ENCODE assay signal across 9 mouse cellular contexts in the genomic region with DNA sequence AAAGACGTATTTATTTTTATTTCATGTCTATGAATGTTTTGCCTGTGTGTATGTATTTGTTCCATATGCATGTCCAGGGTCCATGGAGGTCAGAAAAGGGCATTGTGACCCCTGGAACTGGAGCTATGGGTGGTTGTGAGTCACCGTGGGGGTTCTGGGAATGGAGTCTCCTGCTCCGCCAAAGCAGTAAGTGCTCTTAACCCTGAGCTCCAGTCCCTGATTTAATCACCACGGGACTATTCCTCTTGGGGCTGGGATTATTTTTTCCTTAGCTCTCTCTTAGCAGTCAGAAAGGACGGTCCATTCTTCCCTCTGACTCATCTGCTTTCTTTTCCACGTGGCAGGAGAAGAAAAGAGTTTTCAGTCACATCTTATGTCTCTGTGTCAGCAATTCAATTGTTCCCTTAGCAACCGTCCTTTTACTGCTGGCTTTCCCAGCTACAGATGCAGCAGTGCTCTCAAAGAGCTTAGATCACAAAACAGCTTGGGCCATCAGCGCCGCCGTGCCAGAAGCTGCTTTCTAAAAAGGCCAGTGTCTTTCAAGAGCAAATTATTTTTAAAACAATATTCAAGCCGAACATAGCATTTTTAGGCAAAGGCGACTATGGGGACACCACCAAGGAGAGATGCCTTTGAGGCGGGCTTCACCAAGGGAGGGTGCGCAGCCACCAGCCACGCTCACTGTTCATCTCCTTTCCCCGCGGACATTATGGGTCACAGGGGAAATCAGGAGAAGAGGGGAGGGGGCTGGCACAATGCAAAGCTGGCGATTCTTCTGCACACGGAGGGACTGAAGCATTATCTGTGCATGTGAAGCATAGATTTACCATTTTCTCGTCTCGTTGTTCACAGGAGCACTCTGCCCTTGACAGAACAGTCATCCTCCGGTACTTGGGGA.
DNase-seq lines count a peak whose midpoint lies in the region; ATAC-seq and TF ChIP-seq lines count a peak whose summit lies in the region.
"Had no signal": no experiment of that assay in that cellular context is flagged by ENCODE, and none has a peak within 500 bp of the region (broad histone marks: within the 10 kb centered on the region; RNA-seq: fewer than 3 reads in every experiment).

No protein-coding gene starts in this region.

- peak; percentile 43 to 44 for DNase-seq in cerebellum, postnatal 10 days
- DNase-seq in cerebellum, adult 9-10 months = no peak
- peak; percentile 88 for DNase-seq in forebrain, embryonic 14.5 days (ENCODE audit: low spot score)
- no peak for DNase-seq in left cerebral cortex, adult 2 months (ENCODE audit: extremely low spot score in 1 of 2, low spot score in 2 of 2)
- no peak for DNase-seq in c-Kit-positive CD71-positive TER-119-positive erythroid progenitor cells, embryonic 14.5 days (ENCODE audit: low spot score)
- no peak for DNase-seq in adrenal gland, adult 18-20 months (ENCODE audit: low spot score in 2 of 2)

- peak; percentile 88 for ATAC-seq in forebrain, embryonic 14.5 days

- peak overlapping the region; percentile 52 for H3K4me3 ChIP-seq in E14TG2a.4 (replicated peaks; ENCODE audit: low read length)
- H3K4me3 ChIP-seq in forebrain, embryonic 14.5 days (ENCODE audit: low read depth, low read length) = peak overlapping the region; percentile 22
- peak overlapping the region; percentile 27 for H3K4me3 ChIP-seq in left cerebral cortex, adult 2 months
- peak overlapping the region; percentile 24 for H3K4me3 ChIP-seq in olfactory bulb, adult 2 months (ENCODE audit: insufficient read depth, low read depth, low read length)
- H3K4me3 ChIP-seq: myocyte had no signal

- H3K36me3 ChIP-seq in E14TG2a.4 (ENCODE audit: insufficient read depth, low read length) = no peaks in the 10 kb centered on the region
- H3K36me3 ChIP-seq in forebrain, embryonic 14.5 days (ENCODE audit: control insufficient read depth, insufficient read depth, low read length) = no peaks in the 10 kb centered on the region

- peak overlapping the region; percentile 90 for H3K27ac ChIP-seq in forebrain, embryonic 14.5 days (ENCODE audit: low read depth, low read length)
- H3K27ac ChIP-seq in left cerebral cortex, adult 2 months = peak overlapping the region; percentile 75
- H3K27ac ChIP-seq in olfactory bulb, adult 2 months (ENCODE audit: insufficient read depth, low read depth, low read length) = peak overlapping the region; percentile 90

- peak overlapping the region; percentile 60 for H3K9ac ChIP-seq in forebrain, embryonic 14.5 days (ENCODE audit: low read length)

- peaks cover 22% of the 10 kb centered on the region for H3K9me3 ChIP-seq in E14TG2a.4 (ENCODE audit: low read length)
- peaks cover 6% of the 10 kb centered on the region; the same call in 1 of the 2 replicates for H3K9me3 ChIP-seq in forebrain, embryonic 14.5 days (replicated peaks; ENCODE audit: control insufficient read depth, low read length)

- H3K4me1 ChIP-seq in E14TG2a.4 (replicated peaks; ENCODE audit: low read depth, low read length) = peaks cover 12% of the 10 kb centered on the region
- peaks cover 11% of the 10 kb centered on the region; the same call in 1 of the 2 replicates for H3K4me1 ChIP-seq in forebrain, embryonic 14.5 days (ENCODE audit: control insufficient read depth, insufficient read depth, low read length)
- peaks cover 17% of the 10 kb centered on the region for H3K4me1 ChIP-seq in olfactory bulb, adult 2 months (ENCODE audit: control insufficient read depth, insufficient read depth, low read length)

- intact Hi-C loops in left cerebral cortex, adult 2 months (cut with DNase I) = loop anchor here (5.0 kb wide), 1 partner anchor 163 kb away; the partner anchor contains the start of gene Bach2

- TF ChIP-seq CTCF in E14TG2a.4 (conservative IDR thresholded peaks at IDR 0.05; ENCODE audit: low read length) = no peak
- TF ChIP-seq CTCF in left cerebral cortex, adult 2 months (IDR thresholded peaks at IDR 0.05) = no peak
- no peak for TF ChIP-seq CTCF in olfactory bulb, adult 2 months (IDR thresholded peaks at IDR 0.05; ENCODE audit: insufficient read depth, low read depth, low read length)

- H3K27me3 ChIP-seq in E14TG2a.4 (ENCODE audit: insufficient read depth, low read length) = peaks cover 11% of the 10 kb centered on the region
- no peaks in the 10 kb centered on the region for H3K27me3 ChIP-seq in forebrain, embryonic 14.5 days (replicated peaks; ENCODE audit: control insufficient read depth, insufficient read depth, low read length)

- no peak for TF ChIP-seq POLR2A in olfactory bulb, adult 2 months (IDR thresholded peaks at IDR 0.05; ENCODE audit: insufficient read depth, low read depth, low read length)

- WGBS in forebrain, embryonic 14.5 days = 4% methylated on average over 22 of the region's 22 CpGs
- 7% methylated on average over 22 of the region's 22 CpGs for WGBS in olfactory bulb, adult 2 months

- H3K4me2 ChIP-seq in forebrain, embryonic 14.5 days (ENCODE audit: low read length) = peak overlapping the region; percentile 58

Comparison
In these comparisons a context has a peak if more than half of its experiments do, and no peak if none do; other contexts are left out.
1. DNase-seq: peak in cerebellum, postnatal 10 days (2 of 2) and forebrain, embryonic 14.5 days (single experiment); none in cerebellum, adult 9-10 months (single experiment), left cerebral cortex, adult 2 months (0 of 2), c-Kit-positive CD71-positive TER-119-positive erythroid progenitor cells, embryonic 14.5 days (single experiment) and adrenal gland, adult 18-20 months (0 of 2).
2. Peak in every context shown above with its lines, with median percentiles within 50 percentile points of each other: H3K4me3 ChIP-seq and H3K27ac ChIP-seq.